Mouse (Mus musculus) lung, postnatal 0 days (tissue): ENCODE measurements around the gene Cpeb2. TPM values are rescaled to one million over a fixed set of nuclear protein-coding genes. Genes with fewer than 3 reads are reported as not detected.

Experiments used
- ATAC-seq: fragments of 200-750 bp; cut with Nextera tagmentation; 2 replicates; pipeline ENCODE4 v1.8.0; 2017; ENCODE audit warnings: moderate library complexity
- DNase-seq: peaks from one replicate; pipeline ENCODE4 v3.0.0-alpha.2; 2016; ENCODE audit warnings: low spot score
- H3K27ac ChIP-seq: fragments of 300-500 bp; sonication (generic); 2 replicates; pipeline ENCODE4 v1.5.1; 2014; ENCODE audit warnings: antibody characterized with exemption, mild to moderate bottlenecking, low read length, mixed read lengths
- H3K27me3 ChIP-seq: fragments of 300-500 bp; sonication (generic); replicated peaks from 2 replicates; pipeline ENCODE4 v1.6.1; 2014; ENCODE audit warnings: low read length, mixed read lengths; ENCODE audit not compliant: insufficient read depth
- H3K36me3 ChIP-seq: fragments of 300-500 bp; sonication (generic); 2 replicates; pipeline ENCODE4 v1.6.1; 2014; ENCODE audit warnings: low read length, mixed read lengths; ENCODE audit not compliant: insufficient read depth
- H3K4me1 ChIP-seq: fragments of 300-500 bp; sonication (generic); 2 replicates; pipeline ENCODE4 v1.6.1; 2014; ENCODE audit warnings: antibody characterized with exemption, low read depth, low read length, mixed read lengths; ENCODE audit not compliant: insufficient read depth
- H3K4me2 ChIP-seq: fragments of 300-500 bp; sonication (generic); replicated peaks from 2 replicates; pipeline ENCODE4 v1.6.1; 2014; ENCODE audit warnings: low read depth, mild to moderate bottlenecking, low read length, moderate library complexity, mixed read lengths
- H3K4me3 ChIP-seq: fragments of 300-500 bp; sonication (generic); 2 replicates; pipeline ENCODE4 v1.5.1; 2014; ENCODE audit warnings: low read depth, low read length
- H3K9ac ChIP-seq: fragments of 300-500 bp; sonication (generic); replicated peaks from 2 replicates; pipeline ENCODE4 v1.6.1; 2014; ENCODE audit warnings: low read depth, mild to moderate bottlenecking
- H3K9me3 ChIP-seq: fragments of 300-500 bp; sonication (generic); 2 replicates; pipeline ENCODE4 v1.6.1; 2016; ENCODE audit warnings: low read length, mixed read lengths
- CTCF ChIP-seq: IDR thresholded peaks from 2 replicates; pipeline ENCODE4 v1.5.1; 2016; ENCODE audit warnings: antibody characterized with exemption, mild to moderate bottlenecking
- EP300 ChIP-seq: IDR thresholded peaks from 2 replicates; pipeline ENCODE4 v1.6.1; 2016; ENCODE audit warnings: antibody characterized with exemption, mild to moderate bottlenecking, control low read depth
- WGBS: fragments of 180-500 bp; shearing (Covaris S2); extraction: QIAGEN DNeasy Blood & Tissue Kit; methylation state at CpG from one replicate; pipeline ENCODE4 v1.1.7; 2014; 5-methylcytosine and 5-hydroxymethylcytosine counted together
- polyA plus RNA-seq: library from polyadenylated mRNA; unstranded; fragments of >200 nt; fragmentation: Nextera tagmentation; extraction: Ambion mirVana; gene quantifications from 2 replicates; pipeline ENCODE4 v1.2.1, GENCODE M21; 2015

Gene Cpeb2
- polyA plus RNA-seq = 2.1 and 2.8 TPM in 2 replicates

GRCm38 (mm10) chr5:43232480-43233315 lies at the start of gene Cpeb2:
Cpeb2 (plus strand) TSS chr5:43233170.
- peak within 1 kb of the TSS; percentile 98 for H3K4me3 ChIP-seq

GRCm38 (mm10) chr5:43183556-43183955 lies 49.4 kb upstream of the Cpeb2 start:
- Histone ChIP-seq H3K9ac (no peak overlapping the region), H3K9me3 (no peaks in the 10 kb centered on the region), H3K36me3 (no peaks in the 10 kb centered on the region), H3K4me3 (no peak overlapping the region), H3K4me1 (no peaks in the 10 kb centered on the region), H3K27me3 (no peaks in the 10 kb centered on the region), H3K4me2 (no peak overlapping the region), H3K27ac (no peak overlapping the region)
- TF ChIP-seq EP300 = no peak
- no peak for TF ChIP-seq CTCF
- DNase-seq (no peak), ATAC-seq (no peak)

More at GRCm38 (mm10) chr5:43232480-43233315, at the start of gene Cpeb2:
- H3K9ac ChIP-seq = peak within 1 kb of the TSS; percentile 82
- H3K36me3 ChIP-seq = no peaks in the 10 kb centered on the region
- peak within 1 kb of the TSS; percentile 100 for H3K27ac ChIP-seq
- TF ChIP-seq CTCF (0 out of 2 replicates have a peak, but pooled peaks have one; percentile 9), EP300 (no peak)
- H3K4me2 ChIP-seq = peak within 1 kb of the TSS; percentile 96
- no peaks in the 10 kb centered on the region for H3K27me3 ChIP-seq
- H3K9me3 ChIP-seq = no peaks in the 10 kb centered on the region
- H3K4me1 ChIP-seq = peaks cover 5% of the 10 kb centered on the region
- WGBS = 3% methylated on average over 68 of the region's 89 CpGs
- ATAC-seq = peak; percentile 90
- peak; percentile 95 for DNase-seq

- H3K4me2 ChIP-seq = no peak overlapping the region
- DNase-seq (no peak), ATAC-seq (no peak)
- H3K4me3 ChIP-seq = no peak overlapping the region
- TF ChIP-seq EP300 (no peak), CTCF (no peak)
- no peaks in the 10 kb centered on the region for H3K27me3 ChIP-seq
- no peak overlapping the region for H3K9ac ChIP-seq
- 65% methylated on average over 3 of the region's 3 CpGs for WGBS
- no peak overlapping the region for H3K27ac ChIP-seq
- H3K4me1 ChIP-seq = no peaks in the 10 kb centered on the region
- H3K9me3 ChIP-seq = no peaks in the 10 kb centered on the region
- no peaks in the 10 kb centered on the region for H3K36me3 ChIP-seq
Observed at GRCm38 (mm10) chr5:43184834-43185233, 48.1 kb upstream of the Cpeb2 start.

GRCm38 (mm10) chr5:43185478-43185877 lies 47.5 kb upstream of the Cpeb2 start:
- H3K4me1 ChIP-seq = no peaks in the 10 kb centered on the region
- no peak overlapping the region for H3K4me2 ChIP-seq
- H3K4me3 ChIP-seq = no peak overlapping the region
- 68% methylated on average over 3 of the region's 3 CpGs for WGBS
- H3K9ac ChIP-seq = no peak overlapping the region
- ATAC-seq (no peak), DNase-seq (peak; percentile 6)
- no peak overlapping the region for H3K27ac ChIP-seq
- H3K27me3 ChIP-seq = no peaks in the 10 kb centered on the region
- H3K9me3 ChIP-seq = no peaks in the 10 kb centered on the region
- no peaks in the 10 kb centered on the region for H3K36me3 ChIP-seq
- TF ChIP-seq CTCF (no peak), EP300 (no peak)

GRCm38 (mm10) chr5:43200686-43201085 lies 32.3 kb upstream of the Cpeb2 start:
- ATAC-seq (no peak), DNase-seq (no peak)
- Histone ChIP-seq H3K27me3 (no peaks in the 10 kb centered on the region), H3K9me3 (no peaks in the 10 kb centered on the region), H3K4me1 (no peaks in the 10 kb centered on the region), H3K4me2 (no peak overlapping the region), H3K9ac (no peak overlapping the region), H3K36me3 (no peaks in the 10 kb centered on the region), H3K4me3 (no peak overlapping the region), H3K27ac (no peak overlapping the region)
- no peak for TF ChIP-seq EP300
- TF ChIP-seq CTCF = no peak
- 63% methylated on average over 4 of the region's 4 CpGs for WGBS

DNA sequence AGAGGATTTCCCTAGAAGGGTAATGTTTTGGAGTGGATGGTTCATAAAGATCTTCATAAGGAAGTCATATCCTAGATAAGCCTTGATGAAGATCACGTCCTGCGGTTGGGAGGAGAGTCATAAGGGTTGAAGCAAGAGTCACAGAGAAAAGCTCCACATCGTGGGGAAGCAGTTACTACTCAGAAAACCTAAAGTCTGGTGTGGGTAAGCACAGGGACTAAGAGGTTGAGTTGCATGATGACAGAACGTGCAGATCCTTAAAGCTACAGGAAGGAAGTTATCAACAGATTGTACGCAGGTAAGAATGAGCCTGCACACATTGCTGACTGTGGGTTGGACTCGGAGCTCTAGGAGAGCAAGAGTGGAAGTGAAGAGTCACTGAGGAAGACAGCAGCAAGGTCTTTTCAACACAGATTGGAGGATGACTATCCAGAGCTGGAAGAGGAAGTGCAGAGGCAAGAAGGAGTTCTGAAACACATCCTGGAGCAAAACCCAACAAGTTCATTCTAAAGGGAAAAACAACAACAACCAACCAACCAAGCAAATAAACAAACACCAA lies 26.4 kb upstream of the Cpeb2 start:
- ATAC-seq = no peak

More for the DNA sequence above, 26.4 kb upstream of the Cpeb2 start:
- no peak for DNase-seq
- H3K4me2 ChIP-seq = no peak overlapping the region
- WGBS = 71% methylated on average over 6 of the region's 6 CpGs
- no peaks in the 10 kb centered on the region for H3K9me3 ChIP-seq
- no peak overlapping the region for H3K27ac ChIP-seq
- H3K4me1 ChIP-seq = no peaks in the 10 kb centered on the region
- TF ChIP-seq CTCF (no peak), EP300 (no peak)
- no peak overlapping the region for H3K9ac ChIP-seq
- no peaks in the 10 kb centered on the region for H3K27me3 ChIP-seq
- no peaks in the 10 kb centered on the region for H3K36me3 ChIP-seq
- H3K4me3 ChIP-seq = no peak overlapping the region
